Mouse (Mus musculus) CD4-positive helper T cell, adult 2 months (primary cell): ENCODE data around the gene Dnali1.

Source experiments
- DNase-seq: peaks from one replicate; pipeline ENCODE4 v3.0.0-alpha.2; 2012; ENCODE audit warnings: low read depth, missing footprints, low spot score

Gene Dnali1

DNA sequence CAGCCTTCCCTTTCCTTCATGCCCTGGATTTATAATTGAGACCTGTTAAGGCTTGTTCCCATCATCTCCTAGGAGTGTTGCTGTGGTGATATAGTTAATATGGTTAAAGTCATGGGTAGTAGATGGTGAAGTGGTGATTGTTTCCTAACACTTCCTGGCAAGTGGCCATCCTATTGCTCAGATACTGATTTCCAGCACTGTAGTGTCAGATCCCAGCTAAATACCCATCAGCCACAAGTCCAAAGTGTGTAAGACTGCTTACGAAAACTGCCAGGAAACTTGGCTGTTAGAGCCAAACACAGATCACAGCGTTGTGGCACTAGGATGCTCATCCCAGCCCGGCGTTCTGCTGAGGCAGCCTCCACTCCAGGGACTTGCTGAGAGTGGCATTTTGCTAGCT, 31.2 kb downstream of the Dnali1 start:
- DNase-seq = no peak

DNA sequence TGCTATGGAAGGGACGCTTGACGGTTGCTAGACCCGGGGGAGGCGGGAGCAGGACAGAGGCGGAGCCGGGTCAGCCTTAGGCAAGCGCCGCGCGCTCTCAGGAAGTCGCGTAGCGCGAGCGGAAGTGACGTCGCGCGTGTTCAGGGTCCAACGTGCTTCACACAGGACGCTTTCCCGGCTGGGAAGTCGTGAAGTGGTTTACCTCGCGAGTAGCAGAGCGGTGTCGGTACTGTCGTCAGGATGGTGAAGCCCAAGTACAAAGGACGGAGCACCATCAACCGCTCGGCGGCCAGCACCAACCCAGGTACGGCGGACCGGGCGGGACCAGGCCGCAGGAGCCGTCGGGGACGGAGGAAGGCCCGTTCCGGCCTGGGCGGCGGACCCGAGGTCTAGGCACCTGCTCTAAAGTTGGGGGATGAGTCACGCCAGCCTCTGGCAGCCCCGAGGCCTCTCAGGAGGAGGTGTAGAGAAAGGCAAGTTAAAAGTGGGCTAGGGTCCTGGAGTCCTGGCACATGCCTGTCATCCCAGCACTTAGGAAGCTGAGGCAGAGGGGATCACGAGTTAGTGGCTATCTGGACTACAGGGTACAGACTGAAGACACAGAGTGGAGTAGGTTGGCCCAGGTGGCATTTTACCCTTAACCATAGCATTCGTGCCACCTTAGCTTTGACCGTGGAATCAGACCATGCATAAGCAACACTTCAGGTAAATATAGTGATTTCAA, 35.5 kb downstream of the Dnali1 start:
- peak; percentile 94 for DNase-seq

DNA sequence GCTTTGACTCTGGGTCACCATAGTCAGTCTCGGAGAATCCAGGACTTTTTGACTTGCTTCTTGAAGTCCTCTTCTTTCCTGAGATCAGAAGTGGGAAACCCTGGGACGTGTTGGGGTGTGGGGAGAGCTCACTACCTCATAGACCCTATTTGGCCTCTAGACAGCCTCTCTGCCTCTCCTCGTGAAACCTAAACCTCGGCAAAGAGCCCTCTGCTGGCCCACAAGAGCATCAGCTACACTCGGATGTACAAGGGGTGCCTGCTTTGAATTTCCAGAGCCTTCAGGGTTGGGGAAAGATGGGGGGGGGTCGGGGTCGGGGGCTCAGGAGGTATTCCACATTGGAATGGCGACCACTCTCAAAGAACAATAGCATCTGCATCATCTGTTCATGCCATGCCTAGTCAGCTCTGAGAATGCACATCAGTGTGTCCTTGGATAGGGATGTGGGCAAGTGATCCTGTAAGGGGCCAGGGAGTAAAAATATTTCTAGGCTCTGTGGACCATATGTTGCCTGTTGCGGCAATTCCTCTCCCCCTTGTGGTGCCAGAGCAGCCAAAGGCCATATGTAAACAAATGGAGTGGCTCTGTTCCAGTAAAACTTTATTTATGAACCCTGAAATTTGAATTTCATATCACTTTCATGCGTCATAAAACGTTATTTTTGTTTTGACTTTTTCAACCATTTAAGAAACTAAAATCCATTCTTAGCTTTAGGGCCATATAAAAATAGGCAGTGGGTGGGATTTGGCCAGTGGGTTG, 44.5 kb downstream of the Dnali1 start:
- DNase-seq = no peak

DNA sequence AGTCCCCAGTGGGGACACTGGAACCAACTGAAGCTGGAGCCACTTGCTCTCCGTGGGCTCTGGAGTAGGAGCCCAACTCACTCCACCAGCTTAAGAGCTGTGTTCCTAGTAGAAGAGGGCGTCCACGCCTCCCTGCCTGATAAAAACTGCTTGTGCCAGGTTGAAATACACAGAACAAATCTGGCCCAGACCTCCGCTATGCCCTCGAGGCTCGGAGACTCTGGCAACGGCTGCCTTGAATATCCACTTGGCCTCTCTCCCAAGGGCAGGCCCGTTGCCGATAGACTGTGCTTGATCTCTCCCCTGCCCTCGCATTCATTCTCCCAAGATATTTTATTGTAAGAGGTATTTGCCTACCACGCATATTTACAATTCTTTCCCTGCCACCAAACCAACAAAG, 48.1 kb downstream of the Dnali1 start:
- DNase-seq = no peak

DNA sequence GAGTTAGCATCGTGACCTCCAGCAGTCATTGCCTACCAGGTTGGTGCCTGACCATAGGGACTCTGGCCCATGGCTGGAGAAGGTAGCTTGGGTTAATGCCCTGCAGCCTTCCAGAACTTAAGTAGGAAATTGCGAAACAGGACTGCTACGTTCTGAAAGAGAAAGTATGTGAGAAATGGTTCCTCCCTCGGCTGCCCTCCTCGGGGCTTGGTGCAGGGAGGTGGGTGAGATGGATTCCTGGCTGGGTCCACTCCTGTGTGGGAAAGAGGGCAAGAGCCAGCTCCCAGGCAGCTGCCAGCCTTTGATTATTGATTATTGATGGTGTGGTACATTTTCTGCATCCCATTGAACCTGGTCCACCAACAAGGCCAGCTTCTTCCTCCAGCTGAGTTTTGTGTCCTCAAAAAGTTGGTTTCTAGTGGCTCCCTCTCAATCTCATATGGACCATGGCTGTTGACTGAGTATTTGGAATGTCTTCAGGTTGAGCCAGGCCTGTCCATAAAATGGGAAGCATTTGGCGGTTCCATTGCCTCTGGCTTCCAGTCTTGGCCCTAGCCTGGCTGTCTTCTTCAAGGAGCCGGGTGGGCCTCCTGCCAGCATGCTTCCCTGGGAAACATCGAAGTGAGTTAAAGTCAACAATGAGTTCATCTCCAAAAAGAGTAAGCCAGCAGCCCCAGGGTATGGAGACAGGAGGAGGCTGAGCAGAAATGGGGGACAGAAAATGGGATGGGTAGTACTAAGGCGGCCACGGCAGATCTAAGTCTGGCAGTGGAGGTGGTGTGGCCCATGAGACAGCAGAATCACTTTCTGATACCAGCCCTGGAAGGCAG, 49.5 kb downstream of the Dnali1 start, which contains the start of gene Gnl2:
Gene Gnl2 (plus strand): TSS at position 780 of the 830 bp plus-strand sequence.
- no peak for DNase-seq

DNA sequence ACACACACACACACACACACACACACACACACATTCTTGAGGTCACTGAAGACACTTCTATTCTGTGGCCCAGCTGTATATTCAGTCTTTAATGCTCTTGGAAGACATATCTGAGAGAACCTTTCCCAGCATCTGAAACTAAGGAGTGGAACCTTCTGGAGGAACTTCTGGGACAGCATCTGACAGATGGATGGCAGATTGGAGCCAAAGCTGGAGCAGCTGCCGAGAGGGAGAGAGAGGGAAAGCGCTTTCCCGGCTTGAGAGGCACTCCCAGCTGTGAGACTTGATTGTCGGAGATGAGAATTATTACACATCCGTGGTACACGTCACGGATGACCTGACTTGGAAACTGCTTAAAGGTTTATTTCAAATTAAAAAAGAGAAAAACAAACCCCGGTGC, 56.8 kb downstream of the Dnali1 start:
- no peak for DNase-seq

DNA sequence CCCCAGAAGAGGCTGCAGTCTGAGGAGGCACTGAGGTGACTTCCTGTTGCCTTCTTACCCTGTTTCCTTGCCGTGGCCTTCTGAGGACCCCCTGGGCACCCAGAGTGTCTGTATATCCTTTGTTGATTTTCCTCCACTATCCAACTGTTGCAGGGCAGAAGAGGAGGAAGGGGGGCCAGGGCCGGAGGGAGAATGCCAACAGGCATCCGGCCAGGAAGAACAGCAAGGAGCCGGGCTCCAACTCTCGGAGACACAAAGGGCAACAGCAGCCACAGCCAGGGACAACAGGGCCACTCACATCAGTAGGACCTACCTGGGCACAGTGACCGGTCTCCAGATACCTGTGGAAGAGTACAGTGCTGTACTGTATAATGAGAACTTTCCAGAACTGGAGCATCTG, 57.3 kb downstream of the Dnali1 start:
- no peak for DNase-seq

DNA sequence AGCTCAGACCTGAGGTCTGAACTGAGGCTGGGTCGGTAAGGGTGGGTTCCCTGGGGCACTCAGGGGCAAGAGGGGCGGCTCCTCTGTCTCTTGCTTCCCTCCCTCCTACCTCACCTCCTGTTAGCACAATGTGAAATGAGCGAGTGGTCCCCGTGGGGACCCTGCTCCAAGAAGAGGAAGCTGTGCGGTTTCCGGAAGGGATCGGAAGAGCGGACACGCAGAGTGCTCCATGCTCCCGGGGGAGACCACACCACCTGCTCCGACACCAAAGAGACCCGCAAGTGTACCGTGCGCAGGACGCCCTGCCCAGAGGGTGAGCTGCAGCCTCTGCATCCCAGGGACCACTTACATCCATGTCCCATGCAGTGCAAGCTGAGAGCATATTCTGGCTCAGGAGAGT, 58.0 kb downstream of the Dnali1 start:
- no peak for DNase-seq
